Mouse (Mus musculus): ENCODE data around the gene Tor4a. TPM values are rescaled to one million over a fixed set of nuclear protein-coding genes. Genes with fewer than 3 reads are reported as not detected.

The Tor4a gene
- polyA plus RNA-seq, 1 experiment from 2014 or later = 13.1 TPM

GRCm38 (mm10) chr2:25234551-25235220 is 38.0 kb upstream of the Tor4a start:
- Histone ChIP-seq H3K4me2 (replicated peaks; ENCODE audit: low read depth) (no peak overlapping the region), H3K9me3 (ENCODE audit: control insufficient read depth, low read length) (no peaks in the 10 kb centered on the region), H3K27me3 (ENCODE audit: control insufficient read depth, insufficient read depth, low read length) (no peaks in the 10 kb centered on the region), H3K4me1 (replicated peaks; ENCODE audit: control insufficient read depth, insufficient read depth) (no peaks in the 10 kb centered on the region), H3K4me3 (ENCODE audit: low read depth, low read length) (no peak overlapping the region), H3K27ac (replicated peaks) (no peak overlapping the region), H3K9ac (ENCODE audit: low read length) (0 out of 2 replicates have a peak overlapping the region, but pooled peaks have one; percentile 4), H3K36me3 (ENCODE audit: control insufficient read depth, insufficient read depth, low read length) (no peaks in the 10 kb centered on the region)
- DNase-seq (ENCODE audit: low spot score) (no peak), ATAC-seq (ENCODE audit: low FRiP score, low TSS enrichment) (no peak)
- 52% methylated on average over 5 of the region's 5 CpGs for WGBS
- no peak for TF ChIP-seq CTCF (IDR thresholded peaks at IDR 0.05; ENCODE audit: low read depth)
- no peak for TF ChIP-seq EP300 (optimal IDR thresholded peaks at IDR 0.05)

DNA sequence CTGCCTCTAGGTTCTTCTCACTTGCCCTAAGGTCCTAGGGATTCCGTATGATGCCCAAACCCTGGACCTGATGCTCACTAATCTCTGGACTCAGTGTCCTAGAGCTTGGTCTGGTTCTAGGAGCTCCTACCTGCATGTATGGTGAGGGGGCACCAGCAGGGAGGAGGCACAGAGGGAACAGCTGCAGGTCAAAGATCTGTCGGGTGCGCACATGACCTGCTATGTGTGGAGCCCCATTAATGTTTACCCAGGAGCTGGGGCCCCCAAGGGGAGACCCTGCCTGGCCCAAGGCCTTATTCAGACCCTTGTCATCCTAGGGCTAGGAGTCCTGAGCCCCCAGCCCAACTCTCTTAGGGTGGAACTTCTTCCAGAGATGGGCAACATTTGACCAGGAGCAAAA is 37.4 kb upstream of the Tor4a start, which contains the start of gene Slc34a3:
Gene Slc34a3, minus strand, starts transcription at position 315 of the 400 bp plus-strand sequence.
- DNase-seq (ENCODE audit: low spot score) = no peak
- Histone ChIP-seq H3K4me1 (replicated peaks; ENCODE audit: control insufficient read depth, insufficient read depth) (no peaks in the 10 kb centered on the region), H3K27ac (replicated peaks) (no peak within 1 kb of the TSS), H3K9ac (ENCODE audit: low read length) (0 out of 2 replicates have a peak within 1 kb of the TSS, but pooled peaks have one; percentile 4), H3K4me2 (replicated peaks; ENCODE audit: low read depth) (no peak within 1 kb of the TSS), H3K36me3 (ENCODE audit: control insufficient read depth, insufficient read depth, low read length) (no peaks in the 10 kb centered on the region), H3K27me3 (ENCODE audit: control insufficient read depth, insufficient read depth, low read length) (no peaks in the 10 kb centered on the region), H3K9me3 (ENCODE audit: control insufficient read depth, low read length) (no peaks in the 10 kb centered on the region), H3K4me3 (ENCODE audit: low read depth, low read length) (no peak within 1 kb of the TSS)
- no peak for ATAC-seq (ENCODE audit: low FRiP score, low TSS enrichment)
- no peak for TF ChIP-seq CTCF (IDR thresholded peaks at IDR 0.05; ENCODE audit: low read depth)
- no peak for TF ChIP-seq EP300 (optimal IDR thresholded peaks at IDR 0.05)
- 67% methylated on average over 3 of the region's 3 CpGs for WGBS

DNA sequence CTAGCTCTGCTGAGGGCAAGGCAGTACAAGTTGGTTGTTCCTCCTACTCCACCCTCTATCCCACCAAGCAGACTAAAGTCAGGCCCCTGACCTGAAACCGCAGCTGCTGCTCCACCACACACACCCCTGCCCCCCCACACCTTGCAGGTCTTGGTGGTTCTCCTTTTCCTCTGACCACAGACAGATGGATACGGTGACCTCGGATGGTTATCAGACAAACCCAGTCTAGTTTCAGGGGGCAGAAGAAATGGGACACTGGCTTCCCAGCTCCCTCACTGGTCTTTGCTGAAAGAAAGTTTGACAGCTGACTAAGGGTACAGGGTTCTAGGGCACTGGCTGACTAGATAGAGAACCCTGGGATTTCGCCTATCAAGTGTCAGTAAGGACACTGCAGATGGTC is 36.7 kb upstream of the Tor4a start:
- WGBS = 75% methylated on average over 4 of the region's 4 CpGs
- DNase-seq (ENCODE audit: low spot score) (no peak), ATAC-seq (ENCODE audit: low FRiP score, low TSS enrichment) (no peak)
- H3K36me3 ChIP-seq (ENCODE audit: control insufficient read depth, insufficient read depth, low read length) = no peaks in the 10 kb centered on the region
- no peak overlapping the region for H3K9ac ChIP-seq (ENCODE audit: low read length)
- no peaks in the 10 kb centered on the region for H3K27me3 ChIP-seq (ENCODE audit: control insufficient read depth, insufficient read depth, low read length)
- H3K4me2 ChIP-seq (replicated peaks; ENCODE audit: low read depth) = no peak overlapping the region
- no peaks in the 10 kb centered on the region for H3K4me1 ChIP-seq (replicated peaks; ENCODE audit: control insufficient read depth, insufficient read depth)
- H3K4me3 ChIP-seq (ENCODE audit: low read depth, low read length) = no peak overlapping the region
- TF ChIP-seq EP300 (optimal IDR thresholded peaks at IDR 0.05) = no peak
- no peak for TF ChIP-seq CTCF (IDR thresholded peaks at IDR 0.05; ENCODE audit: low read depth)
- H3K9me3 ChIP-seq (ENCODE audit: control insufficient read depth, low read length) = no peaks in the 10 kb centered on the region
- no peak overlapping the region for H3K27ac ChIP-seq (replicated peaks)

- Histone ChIP-seq H3K36me3 (ENCODE audit: control insufficient read depth, insufficient read depth, low read length) (no peaks in the 10 kb centered on the region), H3K27ac (replicated peaks) (no peak overlapping the region), H3K9me3 (ENCODE audit: control insufficient read depth, low read length) (no peaks in the 10 kb centered on the region), H3K4me2 (replicated peaks; ENCODE audit: low read depth) (no peak overlapping the region), H3K4me3 (ENCODE audit: low read depth, low read length) (no peak overlapping the region), H3K27me3 (ENCODE audit: control insufficient read depth, insufficient read depth, low read length) (no peaks in the 10 kb centered on the region), H3K4me1 (replicated peaks; ENCODE audit: control insufficient read depth, insufficient read depth) (no peaks in the 10 kb centered on the region), H3K9ac (ENCODE audit: low read length) (no peak overlapping the region)
- WGBS = 63% methylated on average over 12 of the region's 12 CpGs
- TF ChIP-seq EP300 (optimal IDR thresholded peaks at IDR 0.05) = no peak
- no peak for TF ChIP-seq CTCF (IDR thresholded peaks at IDR 0.05; ENCODE audit: low read depth)
- DNase-seq (ENCODE audit: low spot score) = no peak
- no peak for ATAC-seq (ENCODE audit: low FRiP score, low TSS enrichment)
Observed at GRCm38 (mm10) chr2:25231038-25231437, 34.4 kb upstream of the Tor4a start.

DNA sequence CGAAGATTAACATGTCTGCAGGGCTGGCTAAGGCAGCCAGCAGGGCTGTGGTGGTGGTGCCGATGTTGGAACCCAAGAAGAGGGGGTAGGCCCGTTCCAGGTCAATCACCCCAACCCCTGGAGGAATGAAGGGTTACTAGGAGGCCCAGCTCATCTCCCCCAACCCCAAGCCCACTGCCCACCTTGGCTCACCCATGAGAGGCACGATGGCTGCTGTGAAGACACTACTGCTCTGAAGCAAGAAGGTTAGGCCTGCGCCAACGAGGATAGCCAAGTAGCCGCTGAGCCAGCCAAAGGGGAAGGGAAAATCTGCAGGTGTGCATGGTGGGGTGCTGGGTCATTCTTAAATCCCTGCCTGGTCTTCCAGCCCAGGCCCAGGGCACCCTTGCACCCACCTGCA is 33.9 kb upstream of the Tor4a start:
- Histone ChIP-seq H3K4me1 (replicated peaks; ENCODE audit: control insufficient read depth, insufficient read depth) (no peaks in the 10 kb centered on the region), H3K4me2 (replicated peaks; ENCODE audit: low read depth) (no peak overlapping the region), H3K27ac (replicated peaks) (no peak overlapping the region), H3K4me3 (ENCODE audit: low read depth, low read length) (no peak overlapping the region), H3K9ac (ENCODE audit: low read length) (no peak overlapping the region), H3K36me3 (ENCODE audit: control insufficient read depth, insufficient read depth, low read length) (no peaks in the 10 kb centered on the region), H3K9me3 (ENCODE audit: control insufficient read depth, low read length) (no peaks in the 10 kb centered on the region), H3K27me3 (ENCODE audit: control insufficient read depth, insufficient read depth, low read length) (no peaks in the 10 kb centered on the region)
- TF ChIP-seq CTCF (IDR thresholded peaks at IDR 0.05; ENCODE audit: low read depth) (no peak), EP300 (optimal IDR thresholded peaks at IDR 0.05) (no peak)
- WGBS = 88% methylated on average over 7 of the region's 7 CpGs
- DNase-seq (ENCODE audit: low spot score) = no peak
- ATAC-seq (ENCODE audit: low FRiP score, low TSS enrichment) = no peak

DNA sequence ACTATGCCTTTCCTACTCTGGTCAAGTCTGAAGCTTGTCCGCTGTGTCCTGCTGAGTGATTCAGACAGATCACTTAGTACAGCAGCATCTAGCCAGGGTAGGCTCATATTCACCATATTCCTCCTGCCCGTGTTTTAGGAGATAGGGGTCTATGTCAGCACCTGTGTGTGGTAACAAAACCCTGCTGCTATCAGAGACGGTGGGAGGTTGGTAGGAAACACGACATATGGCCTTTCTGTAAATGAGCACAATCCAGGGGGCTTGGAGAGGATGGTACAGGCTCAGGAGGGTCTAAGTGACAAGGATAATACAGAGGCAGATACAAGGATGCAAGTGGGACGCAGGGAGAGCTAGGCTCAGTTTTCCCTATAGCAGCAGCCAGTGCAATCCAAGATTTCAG is 32.9 kb upstream of the Tor4a start:
- TF ChIP-seq CTCF (IDR thresholded peaks at IDR 0.05; ENCODE audit: low read depth) = no peak
- TF ChIP-seq EP300 (optimal IDR thresholded peaks at IDR 0.05) = no peak
- ATAC-seq (ENCODE audit: low FRiP score, low TSS enrichment) (no peak), DNase-seq (ENCODE audit: low spot score) (no peak)
- H3K4me3 ChIP-seq (ENCODE audit: low read depth, low read length) = no peak overlapping the region
- H3K9ac ChIP-seq (ENCODE audit: low read length) = no peak overlapping the region
- no peaks in the 10 kb centered on the region for H3K9me3 ChIP-seq (ENCODE audit: control insufficient read depth, low read length)
- no peak overlapping the region for H3K27ac ChIP-seq (replicated peaks)
- no peaks in the 10 kb centered on the region for H3K27me3 ChIP-seq (ENCODE audit: control insufficient read depth, insufficient read depth, low read length)
- no peaks in the 10 kb centered on the region for H3K4me1 ChIP-seq (replicated peaks; ENCODE audit: control insufficient read depth, insufficient read depth)
- 82% methylated on average over 5 of the region's 5 CpGs for WGBS
- no peak overlapping the region for H3K4me2 ChIP-seq (replicated peaks; ENCODE audit: low read depth)
- H3K36me3 ChIP-seq (ENCODE audit: control insufficient read depth, insufficient read depth, low read length) = no peaks in the 10 kb centered on the region
